Mouse (Mus musculus) testis, postnatal 14 days (tissue): ENCODE measurements around the gene Bglap3.
"Not testable (repeated sequence)": the region's sequence is repeated elsewhere in the genome, so short reads cannot be mapped to it uniquely, and the experiment has no call there.

Source experiments
- DNase-seq: peaks from one replicate; pipeline ENCODE4 v3.0.0; 2021; ENCODE audit warnings: low spot score

Bglap3 gene

GRCm38 (mm10) chr3:88372643-88373042, at the start of gene Bglap3:
Bglap3 (minus strand) TSS chr3:88372743.
- DNase-seq = not testable (repeated sequence)

- no peak for DNase-seq
These were observed 49.6 kb upstream of the Bglap3 start for GRCm38 (mm10) chr3:88422020-88422720.

DNA sequence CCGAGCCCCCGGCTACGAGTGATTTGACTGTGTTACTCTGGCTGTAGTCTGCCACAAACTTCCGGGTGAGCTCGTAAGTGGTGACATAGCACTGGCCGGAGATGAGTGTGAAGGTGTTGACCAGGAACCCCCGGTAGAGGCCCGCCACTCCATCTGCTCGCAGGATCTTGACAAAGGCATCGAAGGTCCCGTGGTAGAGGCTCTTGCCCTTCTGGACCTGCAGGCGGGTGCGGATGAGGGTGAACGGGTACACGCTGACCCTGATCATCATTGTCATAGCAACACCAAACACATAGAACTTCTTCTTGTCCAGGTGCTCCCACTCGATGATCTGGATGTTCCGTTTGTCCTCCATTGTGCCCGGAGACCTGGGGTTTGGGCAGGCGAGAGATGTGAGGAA, 48.2 kb upstream of the Bglap3 start:
- no peak for DNase-seq

- DNase-seq = no peak
These were observed 45.5 kb upstream of the Bglap3 start for GRCm38 (mm10) chr3:88418016-88418415.

DNA sequence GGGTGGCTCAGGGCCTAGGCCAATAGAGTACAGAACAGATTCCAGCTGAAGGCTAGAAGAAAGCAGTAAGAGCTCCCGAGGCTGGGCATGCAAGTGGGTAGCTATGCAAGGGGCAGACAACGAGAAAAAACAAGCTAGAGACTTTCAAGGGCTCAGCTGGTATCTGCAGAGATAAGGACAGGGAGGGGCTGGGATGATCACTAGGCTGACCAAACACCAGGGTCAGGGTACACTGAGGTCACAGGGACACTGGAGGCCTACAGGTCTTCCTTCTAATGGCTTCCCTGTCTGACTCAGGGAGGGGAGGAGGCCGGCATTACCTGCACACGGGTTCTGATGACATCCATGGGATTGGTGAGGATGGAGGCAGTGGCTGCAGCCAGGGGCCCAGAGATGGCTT, 43.1 kb upstream of the Bglap3 start:
- no peak for DNase-seq

DNA sequence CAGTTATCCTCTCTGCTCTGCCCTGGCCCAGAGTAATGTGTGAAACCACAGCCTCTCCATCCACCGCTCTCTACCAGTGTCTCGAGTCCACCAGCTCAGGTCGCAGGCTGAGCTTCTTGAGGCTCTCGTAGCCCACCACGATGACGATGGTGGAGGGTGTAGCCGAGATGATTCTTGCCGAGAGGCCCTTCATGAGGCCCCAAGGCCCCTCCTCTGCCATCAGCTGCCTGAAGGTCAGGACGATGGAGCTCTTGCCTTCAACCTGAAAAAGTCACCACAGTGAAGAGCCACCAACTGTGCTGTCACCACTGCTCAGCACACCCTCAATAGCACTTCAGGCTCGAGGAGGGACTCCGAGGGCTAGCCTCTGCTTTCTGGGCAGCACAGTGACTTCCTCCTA, 40.1 kb upstream of the Bglap3 start:
- no peak for DNase-seq

DNA sequence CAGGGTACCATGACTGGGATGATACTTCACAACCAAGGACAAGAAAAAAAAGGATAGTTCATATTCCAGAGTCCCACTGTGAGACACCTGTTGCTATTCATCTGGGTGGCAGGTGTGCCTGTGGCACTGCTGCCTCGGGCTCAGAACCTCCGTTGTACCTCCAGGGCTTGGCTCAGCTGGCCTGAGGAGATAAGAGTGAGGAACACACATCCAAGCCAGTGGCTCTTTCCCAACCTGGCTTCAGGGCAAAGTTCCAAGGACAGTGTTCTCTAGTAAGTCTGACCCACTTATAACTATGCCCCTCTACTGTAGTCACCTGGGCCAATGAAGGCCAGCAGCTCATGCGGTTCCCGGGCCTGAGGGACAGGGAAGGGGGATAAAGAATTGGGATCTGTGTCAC, 39.1 kb upstream of the Bglap3 start:
- DNase-seq = no peak

DNA sequence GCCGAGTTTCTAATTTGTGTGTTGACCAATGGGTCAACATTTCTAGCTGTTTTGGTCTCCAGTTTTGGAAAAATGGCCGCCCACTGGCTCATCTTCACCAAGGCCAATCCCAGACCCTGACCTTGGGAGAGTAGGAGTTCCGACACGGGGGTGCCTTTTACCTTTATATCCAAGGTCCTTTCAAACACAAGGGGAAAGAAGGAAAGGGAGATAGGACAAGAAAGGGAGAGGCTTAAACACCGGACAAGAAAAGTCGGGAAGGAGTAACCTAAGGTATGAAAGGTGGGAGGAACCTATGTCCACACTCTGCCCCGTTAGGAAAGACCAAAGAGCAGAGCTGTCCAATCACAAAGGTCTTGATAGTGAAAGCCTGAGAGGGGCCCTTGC, 38.1 kb upstream of the Bglap3 start:
- DNase-seq = no peak

GRCm38 (mm10) chr3:88409741-88410644, 37.5 kb upstream of the Bglap3 start, which contains the start of gene Pmf1:
Pmf1 (minus strand) TSS chr3:88410331.
- peak; percentile 94 for DNase-seq

- DNase-seq = no peak
These were observed 36.4 kb upstream of the Bglap3 start for GRCm38 (mm10) chr3:88408953-88409352.

- DNase-seq = no peak
These were observed 35.0 kb upstream of the Bglap3 start for GRCm38 (mm10) chr3:88407529-88407928.

DNA sequence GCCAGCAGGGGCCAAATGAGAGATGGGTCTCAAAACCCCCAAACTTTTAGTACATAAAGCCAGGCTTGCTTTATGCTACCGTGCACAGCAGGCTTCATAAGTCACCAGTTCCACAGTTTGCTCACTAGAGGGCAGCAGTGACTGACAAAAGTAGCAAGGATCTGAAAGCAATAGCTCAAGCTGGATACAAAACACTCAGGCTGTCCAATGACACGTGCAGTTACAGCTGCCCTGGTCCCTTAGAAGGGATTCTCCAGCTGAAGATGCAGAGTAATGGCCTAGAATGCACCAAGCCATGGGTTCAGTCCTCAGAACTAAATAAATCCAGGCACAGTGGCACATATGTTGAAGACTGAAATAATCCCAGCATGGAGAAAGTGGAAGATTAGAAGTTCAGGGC, 34.5 kb upstream of the Bglap3 start:
- peak; percentile 49 for DNase-seq

- DNase-seq = no peak
These were observed 31.1 kb upstream of the Bglap3 start for GRCm38 (mm10) chr3:88403522-88404230.

- no peak for DNase-seq
These were observed 26.1 kb upstream of the Bglap3 start for GRCm38 (mm10) chr3:88398666-88399065.

DNA sequence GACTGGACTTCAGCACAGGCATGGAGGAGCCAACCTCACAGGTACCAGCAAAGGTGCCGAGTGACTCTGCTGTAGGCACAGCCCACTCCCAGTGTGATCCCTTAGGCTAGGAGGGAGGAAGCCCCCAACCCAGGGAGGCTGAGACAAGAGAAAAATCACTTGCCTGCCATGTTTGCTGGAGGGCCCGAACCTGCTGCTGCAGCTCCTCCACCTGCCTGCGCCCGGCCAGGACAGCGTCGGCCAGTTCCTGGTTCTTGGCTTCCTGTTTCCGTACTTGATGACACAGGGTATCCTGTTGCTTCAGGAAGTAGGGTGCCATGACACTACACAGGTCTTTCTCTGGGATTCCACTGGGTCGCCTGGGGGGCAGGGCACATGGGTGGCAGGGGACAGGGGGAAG, 23.2 kb upstream of the Bglap3 start:
- DNase-seq = no peak

- DNase-seq = no peak
These were observed 22.7 kb upstream of the Bglap3 start for GRCm38 (mm10) chr3:88395288-88395687.

GRCm38 (mm10) chr3:88393776-88394375, 21.3 kb upstream of the Bglap3 start:
- DNase-seq = no peak

GRCm38 (mm10) chr3:88384364-88384763, 11.8 kb upstream of the Bglap3 start, which contains the start of gene Bglap:
Bglap (minus strand) TSS chr3:88384464.
- no peak for DNase-seq

DNA sequence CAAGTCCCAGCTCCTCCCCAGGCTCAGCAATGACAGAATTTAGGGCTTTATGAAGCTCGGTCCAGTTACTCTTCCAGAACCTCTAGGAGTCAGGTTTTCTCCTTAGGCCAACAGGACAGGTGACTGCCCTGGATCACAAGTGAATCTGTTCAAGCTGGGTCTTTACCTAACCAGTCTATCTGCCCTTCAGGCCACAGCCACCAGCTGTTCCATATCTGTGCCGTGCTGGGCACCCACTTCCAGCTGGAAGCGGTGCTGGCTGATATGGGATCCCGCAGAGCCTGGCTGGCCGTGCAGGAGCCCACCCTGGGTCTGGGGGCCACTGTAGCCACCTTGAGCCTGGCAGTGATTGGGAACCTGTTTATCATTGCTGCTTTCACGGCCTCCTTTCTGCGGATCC, 9.8 kb upstream of the Bglap3 start:
- DNase-seq = not testable (repeated sequence)

- not testable (repeated sequence) for DNase-seq
These were observed 9.1 kb upstream of the Bglap3 start for GRCm38 (mm10) chr3:88381389-88382315.

GRCm38 (mm10) chr3:88378599-88378998, 6.1 kb upstream of the Bglap3 start, which contains the start of gene Bglap2:
Bglap2 (minus strand) TSS chr3:88378699.
- DNase-seq = not testable (repeated sequence)
